Mouse (Mus musculus) kidney, adult 8-10 months (tissue): ENCODE data around the gene Myo1d.

Source experiments
- DNase-seq, 2 experiments: peaks; one replicate each; pipeline ENCODE4 v3.0.0; 2022

Myo1d gene

GRCm38 (mm10) chr11:80602707-80603441 is 177.0 kb downstream of the Myo1d start:
- no peak for DNase-seq

- no peak for DNase-seq
Measured at GRCm38 (mm10) chr11:80602041-80602458, 177.8 kb downstream of the Myo1d start.

GRCm38 (mm10) chr11:80601040-80601864 is 178.6 kb downstream of the Myo1d start:
- peak in 1 of 2 experiments; percentile 11 for DNase-seq

GRCm38 (mm10) chr11:80595482-80595881 is 184.3 kb downstream of the Myo1d start:
- DNase-seq = no peak

GRCm38 (mm10) chr11:80589387-80589786 is 190.4 kb downstream of the Myo1d start:
- DNase-seq = no peak

- no peak for DNase-seq
Measured at GRCm38 (mm10) chr11:80585761-80586160, 194.1 kb downstream of the Myo1d start.

- no peak for DNase-seq
Measured at GRCm38 (mm10) chr11:80585211-80585610, 194.6 kb downstream of the Myo1d start.

- DNase-seq = no peak
Measured at GRCm38 (mm10) chr11:80580494-80580893, 199.3 kb downstream of the Myo1d start.

GRCm38 (mm10) chr11:80577747-80578640 is 201.8 kb downstream of the Myo1d start:
- DNase-seq = peak; percentile 30 to 46

- no peak for DNase-seq
Measured at GRCm38 (mm10) chr11:80575794-80576193, 204.0 kb downstream of the Myo1d start.

GRCm38 (mm10) chr11:80566286-80566685 is 213.5 kb downstream of the Myo1d start:
- DNase-seq = no peak

- DNase-seq = no peak
Measured at GRCm38 (mm10) chr11:80564975-80565965, 214.6 kb downstream of the Myo1d start.

- peak in 1 of 2 experiments; percentile 13 for DNase-seq
Measured at GRCm38 (mm10) chr11:80562479-80562878, 217.3 kb downstream of the Myo1d start.

GRCm38 (mm10) chr11:80560770-80561169 is 219.1 kb downstream of the Myo1d start:
- DNase-seq = no peak

- DNase-seq = no peak
Measured at GRCm38 (mm10) chr11:80555416-80555815, 224.4 kb downstream of the Myo1d start.

- no peak for DNase-seq
Measured at GRCm38 (mm10) chr11:80553046-80553445, 226.8 kb downstream of the Myo1d start.

GRCm38 (mm10) chr11:80551634-80552033 is 228.2 kb downstream of the Myo1d start:
- DNase-seq = no peak

GRCm38 (mm10) chr11:80550264-80550663 is 229.6 kb downstream of the Myo1d start:
- DNase-seq = no peak

GRCm38 (mm10) chr11:80549854-80550253 is 230.0 kb downstream of the Myo1d start:
- DNase-seq = peak in 1 of 2 experiments; percentile 10

- DNase-seq = no peak
Measured at GRCm38 (mm10) chr11:80546233-80546632, 233.6 kb downstream of the Myo1d start.

GRCm38 (mm10) chr11:80539056-80539455 is 240.8 kb downstream of the Myo1d start:
- no peak for DNase-seq

GRCm38 (mm10) chr11:80532966-80533365 is 246.9 kb downstream of the Myo1d start:
- DNase-seq = no peak
